Mouse (Mus musculus) forebrain, embryonic 13.5 days (tissue): ENCODE measurements around the gene Flrt1. TPM values are rescaled to one million over a fixed set of nuclear protein-coding genes. Genes with fewer than 3 reads are reported as not detected.
A peak's percentile ranks its signal among the peaks of the same experiment; 100 is the strongest.

Experiments
- ATAC-seq: fragments of 200-750 bp; cut with Nextera tagmentation; 2 replicates; pipeline ENCODE4 v1.8.0; 2017
- H3K27ac ChIP-seq: fragments of 300-500 bp; sonication (generic); 2 replicates; pipeline ENCODE4 v1.5.1; 2015; ENCODE audit warnings: inconsistent platforms, mild to moderate bottlenecking, moderate library complexity
- H3K27me3 ChIP-seq: fragments of 300-500 bp; sonication (generic); 2 replicates; pipeline ENCODE4 v1.6.1; 2015; ENCODE audit warnings: mild to moderate bottlenecking, inconsistent platforms
- H3K36me3 ChIP-seq: fragments of 300-500 bp; sonication (generic); 2 replicates; pipeline ENCODE4 v1.6.1; 2015; ENCODE audit warnings: mild to moderate bottlenecking, inconsistent platforms; ENCODE audit not compliant: poor library complexity, severe bottlenecking
- H3K4me1 ChIP-seq: fragments of 300-500 bp; sonication (generic); 2 replicates; pipeline ENCODE4 v1.6.1; 2015; ENCODE audit warnings: inconsistent platforms
- H3K4me2 ChIP-seq: fragments of 300-500 bp; sonication (generic); 2 replicates; pipeline ENCODE4 v1.6.1; 2015; ENCODE audit warnings: inconsistent platforms, mild to moderate bottlenecking, moderate library complexity
- H3K4me3 ChIP-seq: fragments of 300-500 bp; sonication (generic); 2 replicates; pipeline ENCODE4 v1.5.1; 2015; ENCODE audit warnings: mild to moderate bottlenecking, inconsistent platforms
- H3K9ac ChIP-seq: fragments of 300-500 bp; sonication (generic); 2 replicates; pipeline ENCODE4 v1.6.1; 2015; ENCODE audit warnings: mild to moderate bottlenecking, inconsistent platforms
- H3K9me3 ChIP-seq: fragments of 300-500 bp; sonication (generic); replicated peaks from 2 replicates; pipeline ENCODE4 v1.6.1; 2016; ENCODE audit warnings: inconsistent platforms
- WGBS: fragments of 180-500 bp; shearing (Covaris S2); methylation state at CpG from one replicate; pipeline ENCODE4 v1.1.7; 2015; 5-methylcytosine and 5-hydroxymethylcytosine counted together
- polyA plus RNA-seq: library from polyadenylated mRNA; unstranded; fragments of >200 nt; fragmentation: Nextera tagmentation; extraction: Ambion mirVana; gene quantifications from 2 replicates; pipeline ENCODE4 v1.2.1, GENCODE M21; 2015

Gene Flrt1
- 10.4 and 11.3 TPM in 2 replicates for polyA plus RNA-seq

DNA sequence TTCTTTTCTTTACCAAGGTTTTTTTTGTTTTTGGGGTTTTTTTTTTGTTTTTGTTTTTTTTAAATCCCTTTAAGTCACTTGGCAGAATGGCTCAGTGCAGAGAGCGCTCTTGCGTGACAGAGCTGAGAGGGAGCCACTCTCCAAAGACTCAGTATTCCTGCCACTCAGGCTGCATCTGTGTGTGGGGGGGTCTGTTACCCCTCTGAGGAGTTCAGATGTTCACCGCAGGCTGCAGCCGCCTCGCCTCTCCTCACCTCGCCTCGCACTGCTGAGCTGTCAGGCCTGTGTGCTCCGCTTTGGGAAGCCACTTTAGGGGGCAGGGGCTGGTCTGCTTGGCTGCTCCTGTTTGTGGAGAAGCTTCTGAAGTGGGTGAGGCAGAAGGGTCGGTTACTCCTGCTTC, at the start of gene Flrt1:
Gene Flrt1 (minus strand): TSS at position 186 of the 400 bp plus-strand sequence.
- ATAC-seq = no peak
- Histone ChIP-seq H3K9ac (peak within 1 kb of the TSS; percentile 22; the same call in 1 of the 2 replicates), H3K36me3 (no peaks in the 10 kb centered on the region), H3K4me2 (no peak within 1 kb of the TSS), H3K4me3 (no peak within 1 kb of the TSS), H3K27me3 (no peaks in the 10 kb centered on the region), H3K9me3 (no peaks in the 10 kb centered on the region), H3K4me1 (peaks cover 78% of the 10 kb centered on the region), H3K27ac (peak within 1 kb of the TSS; percentile 10; the same call in 1 of the 2 replicates)
- 26% methylated on average over 9 of the region's 9 CpGs for WGBS

- no peak overlapping the region for H3K4me2 ChIP-seq
- no peaks in the 10 kb centered on the region for H3K9me3 ChIP-seq
- peak overlapping the region; percentile 5 for H3K9ac ChIP-seq
- peaks cover 12% of the 10 kb centered on the region; the same call in 1 of the 2 replicates for H3K27me3 ChIP-seq
- no peak overlapping the region for H3K4me3 ChIP-seq
- peak overlapping the region; percentile 26 for H3K27ac ChIP-seq
- peaks cover 87% of the 10 kb centered on the region for H3K4me1 ChIP-seq
- WGBS = 48% methylated on average over 6 of the region's 6 CpGs
- ATAC-seq = no peak
- H3K36me3 ChIP-seq = no peaks in the 10 kb centered on the region; the same call in 1 of the 2 replicates
These were observed 49.7 kb upstream of the Flrt1 start for GRCm38 (mm10) chr19:7155196-7155595.

DNA sequence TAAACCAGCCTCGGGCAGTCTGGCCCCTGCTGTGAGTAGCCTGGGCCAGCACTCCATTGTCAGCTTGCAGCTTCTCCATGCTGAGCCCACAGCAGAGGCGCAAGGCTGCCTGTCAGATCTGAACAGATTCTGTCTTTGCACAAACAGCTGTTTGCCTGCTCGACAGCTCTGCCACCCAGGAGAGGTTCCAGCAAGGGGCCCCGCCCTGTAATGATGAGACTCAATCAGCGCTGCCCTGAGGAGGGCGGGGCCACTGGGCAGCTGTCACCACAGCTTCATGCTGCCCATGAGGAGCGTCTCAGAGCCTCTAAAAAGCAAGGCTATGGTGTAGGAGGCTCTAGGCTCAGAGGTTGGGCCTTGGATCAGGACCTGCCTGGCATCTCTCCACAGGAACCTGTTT, 47.7 kb upstream of the Flrt1 start:
- 25% methylated on average over 7 of the region's 7 CpGs for WGBS
- Histone ChIP-seq H3K4me3 (no peak overlapping the region), H3K9me3 (no peaks in the 10 kb centered on the region), H3K4me2 (no peak overlapping the region), H3K9ac (no peak overlapping the region), H3K4me1 (peaks cover 91% of the 10 kb centered on the region), H3K36me3 (no peaks in the 10 kb centered on the region; the same call in 1 of the 2 replicates), H3K27ac (peak overlapping the region; percentile 68), H3K27me3 (0 out of 2 replicates have a peak, but pooled peaks cover 5% of the 10 kb centered on the region)
- ATAC-seq = peak; percentile 31; the same call in 1 of the 2 replicates

- Histone ChIP-seq H3K4me2 (no peak overlapping the region), H3K9me3 (no peaks in the 10 kb centered on the region), H3K27ac (peak overlapping the region; percentile 68), H3K36me3 (no peaks in the 10 kb centered on the region; the same call in 1 of the 2 replicates), H3K4me3 (no peak overlapping the region), H3K27me3 (no peaks in the 10 kb centered on the region), H3K9ac (no peak overlapping the region; the same call in 1 of the 2 replicates), H3K4me1 (peaks cover 91% of the 10 kb centered on the region)
- 82% methylated on average over 6 of the region's 6 CpGs for WGBS
- ATAC-seq = no peak
These were observed 46.6 kb upstream of the Flrt1 start for GRCm38 (mm10) chr19:7151927-7152653.

- Histone ChIP-seq H3K4me2 (no peak overlapping the region), H3K9me3 (no peaks in the 10 kb centered on the region), H3K9ac (no peak overlapping the region; the same call in none of the 2 replicates), H3K36me3 (no peaks in the 10 kb centered on the region; the same call in 1 of the 2 replicates), H3K27me3 (no peaks in the 10 kb centered on the region), H3K4me3 (no peak overlapping the region), H3K27ac (peak overlapping the region; percentile 68), H3K4me1 (peaks cover 91% of the 10 kb centered on the region)
- WGBS = 49% methylated on average over 7 of the region's 7 CpGs
- no peak for ATAC-seq
These were observed 45.9 kb upstream of the Flrt1 start for GRCm38 (mm10) chr19:7151300-7151926.

DNA sequence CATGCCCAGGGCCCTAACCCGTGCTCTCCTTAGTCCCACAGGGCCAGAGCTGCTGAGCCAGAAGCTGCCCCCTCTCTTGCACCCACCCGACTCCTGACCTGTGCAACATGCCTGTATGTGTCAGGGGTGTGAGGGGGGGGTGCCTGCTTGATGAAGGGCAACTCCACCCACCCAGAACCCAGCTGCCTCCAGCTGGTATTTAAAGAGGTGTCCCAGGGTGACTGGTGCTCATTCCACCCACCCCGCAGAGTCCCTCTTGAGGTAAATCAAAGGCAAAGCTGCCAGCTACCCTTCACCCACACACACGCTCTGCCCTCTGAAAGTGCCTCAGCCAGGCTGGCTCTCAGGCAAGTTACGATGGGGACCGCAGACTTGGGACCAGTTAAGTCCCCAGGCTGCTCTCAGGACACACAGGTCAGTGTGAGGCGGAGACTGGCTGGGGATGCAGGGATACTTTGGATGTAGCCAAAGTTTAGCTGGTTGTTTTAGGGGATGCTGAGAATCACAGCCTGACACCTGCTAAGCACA, 43.7 kb upstream of the Flrt1 start:
- ATAC-seq = no peak
- WGBS = 72% methylated on average over 7 of the region's 7 CpGs
- H3K27ac ChIP-seq = peak overlapping the region; percentile 79
- no peak overlapping the region for H3K9ac ChIP-seq
- peaks cover 6% of the 10 kb centered on the region; the same call in 1 of the 2 replicates for H3K27me3 ChIP-seq
- H3K36me3 ChIP-seq = no peaks in the 10 kb centered on the region; the same call in 1 of the 2 replicates
- H3K4me2 ChIP-seq = no peak overlapping the region
- no peak overlapping the region for H3K4me3 ChIP-seq
- peaks cover 86% of the 10 kb centered on the region for H3K4me1 ChIP-seq
- no peaks in the 10 kb centered on the region for H3K9me3 ChIP-seq

GRCm38 (mm10) chr19:7148541-7149085, 43.1 kb upstream of the Flrt1 start:
- no peak overlapping the region for H3K4me3 ChIP-seq
- H3K27ac ChIP-seq = peak overlapping the region; percentile 79
- peak; percentile 42; the same call in 1 of the 2 replicates for ATAC-seq
- H3K4me1 ChIP-seq = peaks cover 86% of the 10 kb centered on the region
- peaks cover 6% of the 10 kb centered on the region; the same call in 1 of the 2 replicates for H3K27me3 ChIP-seq
- no peak overlapping the region for H3K9ac ChIP-seq
- no peaks in the 10 kb centered on the region; the same call in 1 of the 2 replicates for H3K36me3 ChIP-seq
- WGBS = 64% methylated on average over 8 of the region's 8 CpGs
- H3K4me2 ChIP-seq = no peak overlapping the region
- H3K9me3 ChIP-seq = no peaks in the 10 kb centered on the region

GRCm38 (mm10) chr19:7148096-7148495, 42.6 kb upstream of the Flrt1 start:
- ATAC-seq = peak; percentile 14; the same call in 1 of the 2 replicates
- WGBS = 52% methylated on average over 4 of the region's 4 CpGs
- no peak overlapping the region for H3K9ac ChIP-seq
- H3K27me3 ChIP-seq = peaks cover 6% of the 10 kb centered on the region; the same call in 1 of the 2 replicates
- H3K27ac ChIP-seq = peak overlapping the region; percentile 79
- H3K4me2 ChIP-seq = no peak overlapping the region
- H3K4me3 ChIP-seq = no peak overlapping the region
- no peaks in the 10 kb centered on the region for H3K9me3 ChIP-seq
- H3K4me1 ChIP-seq = peaks cover 86% of the 10 kb centered on the region
- H3K36me3 ChIP-seq = no peaks in the 10 kb centered on the region; the same call in 1 of the 2 replicates

- Histone ChIP-seq H3K4me2 (no peak overlapping the region), H3K4me3 (no peak overlapping the region), H3K9ac (peak overlapping the region; percentile 27; the same call in 1 of the 2 replicates), H3K27ac (no peak overlapping the region), H3K9me3 (no peaks in the 10 kb centered on the region), H3K4me1 (peaks cover 89% of the 10 kb centered on the region), H3K27me3 (peaks cover 6% of the 10 kb centered on the region; the same call in 1 of the 2 replicates), H3K36me3 (no peaks in the 10 kb centered on the region)
- no peak for ATAC-seq
- 71% methylated on average over 13 of the region's 13 CpGs for WGBS
These were observed 40.8 kb upstream of the Flrt1 start for GRCm38 (mm10) chr19:7146376-7146775.

DNA sequence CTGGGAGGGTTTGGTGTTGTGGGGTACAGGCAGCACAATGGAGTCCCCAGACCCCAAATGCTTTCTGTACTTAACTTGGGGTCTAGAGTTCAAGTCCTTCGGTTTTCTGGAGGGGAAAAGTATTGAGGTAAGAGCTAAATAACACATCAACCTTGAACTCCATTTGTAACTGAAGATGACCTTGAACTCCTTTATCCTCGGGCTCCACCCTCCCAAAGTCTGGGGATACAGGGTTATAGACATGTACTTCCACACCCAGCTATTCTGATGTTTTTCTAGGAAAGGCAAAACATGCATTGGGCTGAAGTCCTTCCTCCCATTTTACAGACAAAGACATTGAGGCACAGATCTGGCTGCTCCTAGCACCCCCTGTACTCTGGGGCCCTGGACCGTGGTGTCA, 38.9 kb upstream of the Flrt1 start:
- WGBS = 70% methylated on average over 3 of the region's 3 CpGs
- 0 out of 2 replicates have a peak overlapping the region, but pooled peaks have one; percentile 34 for H3K4me3 ChIP-seq
- H3K27me3 ChIP-seq = peaks cover 6% of the 10 kb centered on the region; the same call in 1 of the 2 replicates

GRCm38 (mm10) chr19:7143854-7144253, 38.3 kb upstream of the Flrt1 start:
- Histone ChIP-seq H3K27ac (peak overlapping the region; percentile 86; the same call in 1 of the 2 replicates), H3K4me2 (peak overlapping the region; percentile 60), H3K9me3 (no peaks in the 10 kb centered on the region), H3K4me3 (peak overlapping the region; percentile 34), H3K9ac (peak overlapping the region; percentile 52), H3K4me1 (peaks cover 89% of the 10 kb centered on the region), H3K36me3 (no peaks in the 10 kb centered on the region), H3K27me3 (peaks cover 6% of the 10 kb centered on the region; the same call in 1 of the 2 replicates)
- peak; percentile 46 for ATAC-seq
- WGBS = 1% methylated on average over 20 of the region's 20 CpGs

More for the DNA sequence above, 38.9 kb upstream of the Flrt1 start:
- no peak for ATAC-seq
- H3K36me3 ChIP-seq = no peaks in the 10 kb centered on the region
- peaks cover 89% of the 10 kb centered on the region for H3K4me1 ChIP-seq
- no peaks in the 10 kb centered on the region for H3K9me3 ChIP-seq
- H3K9ac ChIP-seq = no peak overlapping the region
- H3K4me2 ChIP-seq = peak overlapping the region; percentile 60
- H3K27ac ChIP-seq = no peak overlapping the region
